Mouse (Mus musculus) lung, postnatal 0 days (tissue): Measurements from ENCODE around the gene Acsl1.

ENCODE experiments used
- CTCF ChIP-seq: IDR thresholded peaks from 2 replicates; pipeline ENCODE4 v1.5.1; 2016; ENCODE audit warnings: antibody characterized with exemption, mild to moderate bottlenecking
- EP300 ChIP-seq: IDR thresholded peaks from 2 replicates; pipeline ENCODE4 v1.6.1; 2016; ENCODE audit warnings: antibody characterized with exemption, mild to moderate bottlenecking, control low read depth

DNA sequence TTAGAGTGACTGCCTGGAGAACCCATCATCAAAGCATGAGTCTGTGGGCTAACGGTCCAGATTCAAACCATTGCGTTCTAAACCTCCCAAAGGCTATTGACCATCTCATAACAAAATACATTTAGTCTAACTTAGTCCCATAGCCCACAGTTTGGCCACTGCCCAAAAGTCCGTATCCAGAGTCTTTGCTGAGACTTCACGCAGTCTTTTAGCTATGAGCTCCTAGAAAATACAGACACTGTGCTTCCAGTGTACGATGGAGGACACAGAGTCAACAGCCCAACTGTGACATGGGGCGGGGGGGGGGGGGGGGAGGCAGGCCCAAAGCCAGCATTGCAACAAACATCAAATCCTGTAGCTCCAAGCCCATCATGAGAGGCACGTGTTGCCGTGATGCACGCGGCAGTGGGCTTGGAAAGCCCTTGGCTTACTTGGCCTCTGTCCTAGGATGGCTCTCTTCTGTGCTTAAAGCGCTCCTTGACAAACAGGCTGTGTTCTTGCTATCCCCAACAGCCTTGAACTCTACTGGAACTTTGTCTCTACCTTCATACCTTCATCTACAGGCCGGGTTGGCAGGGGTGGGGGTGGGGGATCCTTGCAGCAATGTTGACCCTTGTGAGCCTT, 32.3 kb downstream of the Acsl1 start:
- no peak for TF ChIP-seq CTCF
- no peak for TF ChIP-seq EP300
